Mouse (Mus musculus) spleen, adult 2 months (tissue): ENCODE data around the gene Eif2b2.

Source experiments
- CTCF ChIP-seq: fragments of 200-500 bp; IDR thresholded peaks from 2 replicates; pipeline ENCODE4 v1.5.1; 2011; ENCODE audit warnings: mild to moderate bottlenecking, inconsistent platforms; ENCODE audit not compliant: insufficient read depth, insufficient read length, insufficient replicate concordance; ENCODE audit errors: extremely low read depth
- POLR2A ChIP-seq: fragments of 200-500 bp; IDR thresholded peaks from 2 replicates; pipeline ENCODE4 v1.6.1; 2011; ENCODE audit warnings: low read depth, low read length, inconsistent platforms

DNA sequence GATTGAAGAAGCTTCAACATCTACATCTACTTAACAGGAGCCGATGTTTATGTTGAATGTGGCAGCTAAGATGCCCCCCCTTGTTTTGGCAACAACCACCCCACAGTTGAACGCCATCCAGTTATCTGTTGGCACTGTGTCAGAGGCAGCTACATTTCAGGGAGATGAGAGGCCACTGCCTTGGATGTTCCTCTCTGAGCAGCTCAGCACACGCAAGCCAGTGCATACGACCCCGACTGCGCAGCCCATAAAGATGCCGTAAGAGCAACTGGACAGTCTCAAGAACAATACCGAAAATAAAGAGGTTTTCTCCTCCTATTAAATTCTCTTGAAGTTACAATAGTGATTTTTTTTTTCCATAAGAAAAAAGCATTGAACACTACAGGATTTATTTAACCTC lies 45.2 kb downstream of the Eif2b2 start:
- TF ChIP-seq POLR2A (no peak), CTCF (no peak)
